Mouse (Mus musculus) urinary bladder, postnatal 25 days (tissue): ENCODE data around the gene Sft2d2.
A peak's percentile ranks its signal among the peaks of the same experiment; 100 is the strongest.

Source experiments
- DNase-seq: peaks from one replicate; pipeline ENCODE4 v3.0.0; 2022; ENCODE audit warnings: low spot score

Gene Sft2d2

DNA sequence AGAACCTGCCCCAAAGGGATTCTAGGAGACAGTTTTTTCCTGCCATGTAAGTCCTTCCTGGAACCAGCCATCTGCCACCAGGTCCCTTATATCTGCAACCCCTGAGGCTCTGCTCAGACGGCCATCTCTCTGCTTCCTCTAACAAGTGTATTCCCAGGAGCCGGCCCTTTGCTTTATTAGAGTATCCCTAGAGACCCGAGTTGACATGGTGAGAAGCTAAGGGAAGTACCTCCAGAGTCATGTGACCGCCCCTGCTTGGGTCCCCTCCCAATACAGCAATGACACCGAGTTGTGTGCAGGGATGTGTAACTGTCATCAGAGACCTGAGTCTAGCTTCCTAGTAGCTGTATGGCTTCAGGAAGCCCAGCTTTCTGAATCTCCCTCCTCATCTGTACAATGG, 61.0 kb downstream of the Sft2d2 start:
- no peak for DNase-seq

DNA sequence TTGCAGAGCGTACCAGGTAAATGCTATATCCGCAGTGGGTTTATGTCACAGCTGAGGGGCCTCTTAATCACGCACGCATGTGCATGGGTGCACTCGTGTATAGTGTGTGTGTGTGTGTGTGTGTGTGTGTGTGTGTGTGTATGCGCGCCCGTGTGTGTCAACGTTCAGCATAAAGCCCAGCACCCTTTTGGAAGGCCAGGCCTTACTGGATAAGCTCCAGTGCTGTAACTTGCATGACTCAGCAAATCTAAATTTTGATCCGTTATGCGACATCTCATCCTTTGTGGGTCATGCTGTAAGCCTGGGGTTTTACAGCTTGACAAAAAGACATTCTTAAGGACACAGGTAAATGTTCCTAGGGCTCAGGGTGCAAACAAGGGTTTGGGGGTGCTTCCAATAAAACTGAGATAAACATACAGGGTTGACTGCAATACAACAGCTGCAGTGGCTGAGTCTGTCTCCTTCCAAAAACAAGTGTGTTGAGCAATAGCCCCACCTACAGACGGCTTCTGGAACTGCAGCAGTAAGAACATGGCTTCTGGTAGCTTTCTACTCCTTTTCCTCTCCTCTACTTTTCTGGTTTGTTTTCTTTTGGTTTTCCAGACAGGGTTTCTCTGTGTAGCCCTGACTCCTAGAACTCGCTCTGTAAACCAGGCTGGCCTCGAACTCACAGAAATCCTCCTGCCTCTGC, 61.9 kb downstream of the Sft2d2 start:
- DNase-seq, result peak; percentile 52

GRCm38 (mm10) chr1:165129573-165129972, 64.7 kb downstream of the Sft2d2 start:
- DNase-seq, result no peak
